Mouse (Mus musculus): ENCODE measurements at regions not wholly inside any gene's neighbourhood (a gene's known extent, or its start where the extent isn't known, plus 50 kb on each side); places are given as distances from the start of the nearest gene placed in this dataset.

DNA sequence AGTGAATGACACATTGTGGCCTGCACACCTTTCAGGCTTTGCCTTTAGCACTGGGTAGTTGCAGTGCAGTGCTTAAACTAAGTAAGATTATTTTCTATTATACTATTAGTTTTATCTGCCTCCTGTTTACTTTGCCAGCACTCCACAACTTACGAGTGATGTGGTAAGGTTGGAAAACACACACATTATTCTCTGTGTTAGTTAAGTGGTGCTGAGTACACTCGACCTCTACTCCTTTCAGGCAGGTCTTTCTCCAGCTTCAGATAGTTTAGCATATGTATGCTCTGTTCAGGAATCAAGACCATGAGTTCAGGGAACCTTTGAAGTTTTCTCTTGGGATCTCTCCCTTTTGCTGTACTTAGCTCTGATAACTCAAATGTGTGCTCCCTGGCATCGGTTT, 1081.0 kb downstream of the Car8 start:
- H3K4me3 ChIP-seq (ENCODE audit: low read depth, low read length) = no peak overlapping the region
- no peaks in the 10 kb centered on the region for H3K27me3 ChIP-seq (ENCODE audit: control insufficient read depth, insufficient read depth, low read length)
- no peaks in the 10 kb centered on the region for H3K4me1 ChIP-seq (replicated peaks; ENCODE audit: control insufficient read depth, insufficient read depth, low read length)
- WGBS = 83% methylated on average over 3 of the region's 3 CpGs
- ATAC-seq (replicated peaks; ENCODE audit: low FRiP score) (no peak), DNase-seq (ENCODE audit: low spot score) (no peak)
- H3K36me3 ChIP-seq (ENCODE audit: control insufficient read depth, insufficient read depth, low read length) = no peaks in the 10 kb centered on the region
- no peaks in the 10 kb centered on the region for H3K9me3 ChIP-seq (ENCODE audit: control insufficient read depth, low read length)
- no peak overlapping the region for H3K4me2 ChIP-seq (ENCODE audit: low read depth, low read length, severe bottlenecking)
- no peak overlapping the region for H3K27ac ChIP-seq (ENCODE audit: low read depth, low read length)
- H3K9ac ChIP-seq (ENCODE audit: low read length) = no peak overlapping the region

DNA sequence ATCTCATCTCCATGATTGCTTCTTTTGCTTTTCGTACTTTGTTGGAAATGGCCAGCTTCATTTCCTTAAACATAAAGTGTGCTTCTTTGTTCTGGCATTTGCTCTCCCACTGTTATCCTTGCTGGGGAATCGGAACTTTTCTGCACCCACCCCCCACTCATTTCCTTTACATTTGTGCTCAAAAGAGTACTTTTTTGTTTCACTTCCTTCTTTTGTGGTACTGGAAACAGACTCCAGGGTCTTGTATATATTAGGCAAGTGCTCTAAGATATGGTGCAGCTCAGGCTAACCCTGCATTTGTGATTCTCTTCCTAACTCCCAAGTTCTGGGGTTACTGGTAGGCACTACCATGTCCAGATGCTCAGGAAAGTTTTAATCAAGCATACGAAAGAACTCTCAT, 1084.6 kb downstream of the Car8 start:
- ATAC-seq (replicated peaks; ENCODE audit: low FRiP score) (no peak), DNase-seq (ENCODE audit: low spot score) (no peak)
- no peaks in the 10 kb centered on the region for H3K9me3 ChIP-seq (ENCODE audit: control insufficient read depth, low read length)
- H3K27me3 ChIP-seq (ENCODE audit: control insufficient read depth, insufficient read depth, low read length) = no peaks in the 10 kb centered on the region
- H3K9ac ChIP-seq (ENCODE audit: low read length) = no peak overlapping the region
- WGBS = 56% methylated on average over 3 of the region's 3 CpGs
- H3K4me1 ChIP-seq (replicated peaks; ENCODE audit: control insufficient read depth, insufficient read depth, low read length) = no peaks in the 10 kb centered on the region
- no peak overlapping the region for H3K4me3 ChIP-seq (ENCODE audit: low read depth, low read length)
- H3K4me2 ChIP-seq (ENCODE audit: low read depth, low read length, severe bottlenecking) = no peak overlapping the region
- no peak overlapping the region for H3K27ac ChIP-seq (ENCODE audit: low read depth, low read length)
- H3K36me3 ChIP-seq (ENCODE audit: control insufficient read depth, insufficient read depth, low read length) = no peaks in the 10 kb centered on the region

DNA sequence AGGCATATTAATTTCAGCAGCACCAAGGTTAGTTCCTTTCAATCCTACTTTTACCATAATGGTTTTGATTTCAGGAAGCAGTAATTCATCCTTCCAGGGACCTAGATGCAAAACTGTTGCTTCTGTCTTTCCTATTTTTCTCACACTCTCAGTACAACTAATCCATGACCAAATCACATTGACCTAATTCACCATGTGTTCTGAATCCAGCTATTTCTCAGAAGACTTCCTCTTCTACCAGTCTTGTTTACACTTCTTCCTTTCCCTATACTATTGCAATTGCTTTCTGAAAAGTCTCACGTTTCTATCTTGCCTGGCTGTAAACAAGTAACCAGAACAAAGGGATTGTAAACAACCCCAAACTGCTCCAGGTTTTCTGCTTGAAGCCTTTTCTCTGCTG, 1085.0 kb downstream of the Car8 start:
- Histone ChIP-seq H3K9ac (ENCODE audit: low read length) (no peak overlapping the region), H3K9me3 (ENCODE audit: control insufficient read depth, low read length) (no peaks in the 10 kb centered on the region), H3K4me2 (ENCODE audit: low read depth, low read length, severe bottlenecking) (no peak overlapping the region), H3K27ac (ENCODE audit: low read depth, low read length) (no peak overlapping the region), H3K36me3 (ENCODE audit: control insufficient read depth, insufficient read depth, low read length) (no peaks in the 10 kb centered on the region), H3K4me3 (ENCODE audit: low read depth, low read length) (no peak overlapping the region), H3K27me3 (ENCODE audit: control insufficient read depth, insufficient read depth, low read length) (no peaks in the 10 kb centered on the region), H3K4me1 (replicated peaks; ENCODE audit: control insufficient read depth, insufficient read depth, low read length) (no peaks in the 10 kb centered on the region)
- no peak for ATAC-seq (replicated peaks; ENCODE audit: low FRiP score)
- no peak for DNase-seq (ENCODE audit: low spot score)
- 15% methylated on average over 1 of the region's 1 CpGs for WGBS

DNA sequence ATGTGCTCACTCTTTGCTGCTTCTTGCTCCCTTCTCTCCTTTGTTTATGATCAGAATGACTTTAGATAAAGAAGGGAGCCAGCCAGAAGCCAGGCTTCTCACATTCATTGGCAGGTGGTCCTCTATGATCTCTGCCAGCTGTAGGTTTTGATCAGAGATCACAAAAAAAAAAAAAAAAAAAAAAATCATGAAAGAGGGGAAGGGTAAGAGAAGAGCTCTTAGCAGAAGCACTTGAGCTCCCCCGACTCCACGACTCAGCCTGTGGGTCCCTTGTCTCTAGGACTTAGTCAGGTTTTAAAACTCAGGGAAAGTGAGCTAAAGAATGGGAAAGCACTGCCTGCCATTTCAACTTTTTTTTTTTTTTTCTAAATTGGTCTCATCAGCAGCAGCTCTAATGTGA, 1093.1 kb downstream of the Car8 start:
- Histone ChIP-seq H3K36me3 (ENCODE audit: control insufficient read depth, insufficient read depth, low read length) (no peaks in the 10 kb centered on the region), H3K27me3 (ENCODE audit: control insufficient read depth, insufficient read depth, low read length) (no peaks in the 10 kb centered on the region), H3K9ac (ENCODE audit: low read length) (no peak overlapping the region), H3K4me2 (ENCODE audit: low read depth, low read length, severe bottlenecking) (no peak overlapping the region), H3K4me3 (ENCODE audit: low read depth, low read length) (no peak overlapping the region), H3K9me3 (ENCODE audit: control insufficient read depth, low read length) (no peaks in the 10 kb centered on the region), H3K4me1 (replicated peaks; ENCODE audit: control insufficient read depth, insufficient read depth, low read length) (no peaks in the 10 kb centered on the region), H3K27ac (ENCODE audit: low read depth, low read length) (no peak overlapping the region)
- ATAC-seq (replicated peaks; ENCODE audit: low FRiP score) (no peak), DNase-seq (ENCODE audit: low spot score) (no peak)
- 73% methylated on average over 2 of the region's 2 CpGs for WGBS

DNA sequence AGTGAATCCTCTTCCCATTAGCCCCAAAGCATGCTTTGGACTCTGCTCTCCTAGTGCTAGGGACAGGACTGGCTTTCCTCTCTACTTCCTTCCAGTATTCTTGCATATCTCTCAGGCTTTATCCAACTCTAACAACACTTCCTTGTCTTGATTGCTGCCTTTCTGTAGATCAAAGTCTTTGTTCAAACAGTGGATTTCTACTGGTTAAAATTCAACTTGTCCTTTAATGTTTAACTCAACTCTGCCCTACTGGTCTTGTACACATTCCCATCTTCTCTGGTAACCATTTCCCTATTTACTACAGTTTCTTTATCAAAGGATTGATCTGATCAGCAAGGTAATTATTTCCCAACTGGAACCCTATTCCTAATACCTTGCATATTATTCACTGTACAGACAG, 1094.6 kb downstream of the Car8 start:
- Histone ChIP-seq H3K4me3 (ENCODE audit: low read depth, low read length) (no peak overlapping the region), H3K9ac (ENCODE audit: low read length) (no peak overlapping the region), H3K4me1 (replicated peaks; ENCODE audit: control insufficient read depth, insufficient read depth, low read length) (no peaks in the 10 kb centered on the region), H3K4me2 (ENCODE audit: low read depth, low read length, severe bottlenecking) (no peak overlapping the region), H3K27ac (ENCODE audit: low read depth, low read length) (no peak overlapping the region), H3K9me3 (ENCODE audit: control insufficient read depth, low read length) (no peaks in the 10 kb centered on the region), H3K36me3 (ENCODE audit: control insufficient read depth, insufficient read depth, low read length) (no peaks in the 10 kb centered on the region), H3K27me3 (ENCODE audit: control insufficient read depth, insufficient read depth, low read length) (no peaks in the 10 kb centered on the region)
- no peak for DNase-seq (ENCODE audit: low spot score)
- ATAC-seq (replicated peaks; ENCODE audit: low FRiP score) = no peak

DNA sequence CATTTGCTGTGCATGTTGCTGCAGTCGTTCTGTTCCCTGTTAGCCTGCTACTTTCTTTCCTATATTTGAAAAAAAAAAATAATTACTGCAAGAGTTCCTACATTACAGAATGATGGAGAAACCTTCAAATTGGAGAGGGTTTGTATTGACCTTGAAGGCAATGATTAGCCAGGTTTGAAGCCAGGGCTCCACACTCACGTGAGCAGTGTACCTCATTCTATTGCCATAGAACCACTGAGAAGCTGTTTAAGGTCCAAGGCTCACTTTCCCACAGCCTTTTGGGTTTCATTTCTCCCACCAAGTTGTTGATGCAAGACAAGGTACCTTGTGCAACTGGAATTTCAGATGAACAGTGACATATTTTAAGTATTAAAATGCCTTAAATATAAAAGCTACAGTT, 1095.2 kb downstream of the Car8 start:
- H3K9me3 ChIP-seq (ENCODE audit: control insufficient read depth, low read length) = no peaks in the 10 kb centered on the region
- DNase-seq (ENCODE audit: low spot score) (no peak), ATAC-seq (replicated peaks; ENCODE audit: low FRiP score) (no peak)
- H3K27me3 ChIP-seq (ENCODE audit: control insufficient read depth, insufficient read depth, low read length) = no peaks in the 10 kb centered on the region
- H3K27ac ChIP-seq (ENCODE audit: low read depth, low read length) = no peak overlapping the region
- no peak overlapping the region for H3K4me3 ChIP-seq (ENCODE audit: low read depth, low read length)
- H3K9ac ChIP-seq (ENCODE audit: low read length) = no peak overlapping the region
- WGBS = 89% methylated on average over 2 of the region's 2 CpGs
- H3K36me3 ChIP-seq (ENCODE audit: control insufficient read depth, insufficient read depth, low read length) = no peaks in the 10 kb centered on the region
- no peak overlapping the region for H3K4me2 ChIP-seq (ENCODE audit: low read depth, low read length, severe bottlenecking)
- H3K4me1 ChIP-seq (replicated peaks; ENCODE audit: control insufficient read depth, insufficient read depth, low read length) = no peaks in the 10 kb centered on the region

DNA sequence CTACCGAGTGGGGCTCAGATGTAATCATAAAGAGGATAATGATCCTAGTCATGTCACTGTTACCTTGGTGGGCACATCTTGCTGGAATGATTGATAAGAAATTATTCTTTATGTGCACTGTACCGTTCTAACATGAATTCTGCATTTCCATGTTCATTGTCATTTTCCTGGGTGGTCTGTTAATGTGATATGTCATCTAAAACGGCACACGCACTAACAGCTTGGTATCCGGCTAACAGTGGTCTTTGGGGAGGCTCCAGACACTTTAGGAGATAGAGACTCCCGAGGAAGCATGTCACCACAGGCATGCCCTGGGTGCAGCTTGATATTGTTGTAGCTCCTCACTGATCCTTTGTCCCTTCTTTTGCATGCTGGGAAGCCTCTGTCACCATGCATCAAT, 1096.1 kb downstream of the Car8 start:
- Histone ChIP-seq H3K4me2 (ENCODE audit: low read depth, low read length, severe bottlenecking) (no peak overlapping the region), H3K4me1 (replicated peaks; ENCODE audit: control insufficient read depth, insufficient read depth, low read length) (no peaks in the 10 kb centered on the region), H3K36me3 (ENCODE audit: control insufficient read depth, insufficient read depth, low read length) (no peaks in the 10 kb centered on the region), H3K27ac (ENCODE audit: low read depth, low read length) (no peak overlapping the region), H3K4me3 (ENCODE audit: low read depth, low read length) (no peak overlapping the region), H3K27me3 (ENCODE audit: control insufficient read depth, insufficient read depth, low read length) (no peaks in the 10 kb centered on the region), H3K9ac (ENCODE audit: low read length) (no peak overlapping the region), H3K9me3 (ENCODE audit: control insufficient read depth, low read length) (no peaks in the 10 kb centered on the region)
- WGBS = 81% methylated on average over 6 of the region's 6 CpGs
- ATAC-seq (replicated peaks; ENCODE audit: low FRiP score) (no peak), DNase-seq (ENCODE audit: low spot score) (no peak)

DNA sequence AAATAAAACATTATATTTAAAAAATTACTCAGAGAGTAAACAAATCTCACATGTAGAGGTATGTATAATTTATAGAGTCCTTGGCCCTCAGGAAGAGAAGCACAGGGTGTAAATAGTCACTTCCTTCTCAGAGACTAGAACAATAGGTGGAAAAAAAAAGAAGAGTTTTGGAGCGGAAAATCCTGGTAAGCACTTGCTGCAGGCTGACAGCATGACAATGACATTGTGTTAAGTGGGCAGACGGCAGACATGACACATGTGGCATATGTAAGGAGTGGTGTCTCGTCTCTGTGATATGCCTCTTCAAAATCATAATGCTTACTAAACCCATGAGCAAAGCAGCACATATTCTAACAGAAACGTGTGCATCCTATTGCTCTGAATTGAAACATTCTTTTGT, 1126.7 kb downstream of the Car8 start:
- Histone ChIP-seq H3K36me3 (ENCODE audit: control insufficient read depth, insufficient read depth, low read length) (no peaks in the 10 kb centered on the region), H3K27ac (ENCODE audit: low read depth, low read length) (no peak overlapping the region), H3K4me1 (replicated peaks; ENCODE audit: control insufficient read depth, insufficient read depth, low read length) (no peaks in the 10 kb centered on the region), H3K4me2 (ENCODE audit: low read depth, low read length, severe bottlenecking) (no peak overlapping the region), H3K9ac (ENCODE audit: low read length) (no peak overlapping the region), H3K9me3 (ENCODE audit: control insufficient read depth, low read length) (no peaks in the 10 kb centered on the region), H3K27me3 (ENCODE audit: control insufficient read depth, insufficient read depth, low read length) (no peaks in the 10 kb centered on the region), H3K4me3 (ENCODE audit: low read depth, low read length) (no peak overlapping the region)
- ATAC-seq (replicated peaks; ENCODE audit: low FRiP score) = no peak
- no peak for DNase-seq (ENCODE audit: low spot score)
- WGBS = 42% methylated on average over 4 of the region's 4 CpGs

DNA sequence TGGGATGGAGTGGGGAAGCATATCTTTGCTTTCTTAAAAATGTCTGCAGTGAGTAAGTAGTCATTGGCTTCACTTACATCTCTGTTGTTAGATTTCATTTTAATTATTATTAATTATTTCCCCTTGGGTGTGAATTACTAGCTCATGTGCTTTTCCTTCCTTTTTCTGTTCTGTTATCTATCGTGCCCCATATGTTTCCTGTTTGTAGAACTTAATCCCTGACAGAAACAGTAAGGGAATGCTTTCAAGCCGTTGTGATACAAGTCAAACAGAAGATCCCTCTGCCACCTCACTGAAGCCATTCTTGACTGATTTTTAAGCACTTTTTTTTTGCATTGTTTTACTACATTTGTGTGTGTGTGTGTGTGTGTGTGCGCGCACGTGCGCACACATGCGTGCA, 1145.9 kb downstream of the Car8 start:
- Histone ChIP-seq H3K27ac (ENCODE audit: low read depth, low read length) (no peak overlapping the region), H3K27me3 (ENCODE audit: control insufficient read depth, insufficient read depth, low read length) (no peaks in the 10 kb centered on the region), H3K4me2 (ENCODE audit: low read depth, low read length, severe bottlenecking) (no peak overlapping the region), H3K9me3 (ENCODE audit: control insufficient read depth, low read length) (no peaks in the 10 kb centered on the region), H3K36me3 (ENCODE audit: control insufficient read depth, insufficient read depth, low read length) (no peaks in the 10 kb centered on the region), H3K4me3 (ENCODE audit: low read depth, low read length) (no peak overlapping the region), H3K4me1 (replicated peaks; ENCODE audit: control insufficient read depth, insufficient read depth, low read length) (no peaks in the 10 kb centered on the region), H3K9ac (ENCODE audit: low read length) (no peak overlapping the region)
- WGBS = 90% methylated on average over 7 of the region's 7 CpGs
- ATAC-seq (replicated peaks; ENCODE audit: low FRiP score) (no peak), DNase-seq (ENCODE audit: low spot score) (no peak)

Data from forebrain, embryonic 11.5 days (tissue).